Mouse (Mus musculus): ENCODE results near the gene Tk1. TPM values are rescaled to one million over a fixed set of nuclear protein-coding genes. Genes with fewer than 3 reads are reported as not detected.
"Not testable (repeated sequence)": the region's sequence is repeated elsewhere in the genome, so short reads cannot be mapped to it uniquely, and the experiment has no call there.

The Tk1 gene
- total RNA-seq, 2 experiments from 2014 or later = 2.6 to 4.4 TPM

GRCm38 (mm10) chr11:117828149-117828887 lies 2.4 kb upstream of the Tk1 start:
- no peak for DNase-seq (ENCODE audit: extremely low spot score in 1 of 2, low spot score in 2 of 2)
- intact Hi-C loops (cut with DNase I) = loop anchor here (5.0 kb wide), 1 partner anchor 591 kb away; no protein-coding TSS in a partner anchor

DNA sequence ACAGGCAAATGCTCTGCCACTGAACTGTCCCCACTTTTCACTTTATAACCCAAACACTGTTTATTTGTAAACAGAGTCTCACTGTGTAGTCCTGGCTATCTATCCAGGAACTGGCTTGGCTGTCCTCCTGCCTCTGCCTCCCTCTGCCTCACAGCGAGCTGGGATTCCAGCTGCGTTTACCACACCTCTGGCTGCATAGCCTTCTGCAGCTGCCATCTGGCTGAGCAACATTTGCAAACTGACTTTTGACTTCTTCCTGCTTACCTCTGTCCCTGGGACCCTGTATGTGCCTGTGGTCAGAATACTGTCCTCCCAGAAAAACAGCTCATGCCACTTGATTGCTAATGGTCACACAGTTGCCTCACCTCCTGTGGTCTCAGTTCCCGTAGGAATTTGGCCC lies 1.5 kb upstream of the Tk1 start:
- intact Hi-C loops (cut with DNase I) = loop anchor here (5.0 kb wide), 1 partner anchor 590 kb away; no protein-coding TSS in a partner anchor
- DNase-seq (ENCODE audit: extremely low spot score in 1 of 2, low spot score in 2 of 2) = no peak

DNA sequence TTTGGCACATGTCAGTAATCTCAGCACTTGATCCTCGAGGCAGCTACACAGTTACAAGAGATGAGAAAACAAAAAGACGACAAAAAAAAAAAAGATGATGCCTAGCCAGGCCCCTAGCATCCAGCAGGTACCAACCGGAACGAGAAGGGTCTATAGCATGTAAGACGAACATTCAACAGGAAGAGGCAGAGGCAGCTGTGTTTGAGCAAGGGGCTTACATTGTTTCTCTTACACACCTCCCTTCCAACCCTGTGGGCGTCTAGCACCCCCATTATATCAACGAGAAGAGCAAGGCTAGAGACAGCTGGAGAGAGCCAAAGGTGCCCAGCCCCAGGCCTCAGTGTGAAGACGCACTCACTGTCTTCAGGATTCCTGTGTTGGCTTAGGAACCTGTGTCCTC lies 1.0 kb upstream of the Tk1 start:
- DNase-seq (ENCODE audit: extremely low spot score in 1 of 2, low spot score in 2 of 2) = no peak
- intact Hi-C loops (cut with DNase I) = loop anchor here (5.0 kb wide), 1 partner anchor 590 kb away; no protein-coding TSS in a partner anchor

GRCm38 (mm10) chr11:117826164-117826563 lies 272 bp upstream of the Tk1 start:
- intact Hi-C loops (cut with DNase I) = loop anchor here (5.0 kb wide), 1 partner anchor 589 kb away; no protein-coding TSS in a partner anchor

GRCm38 (mm10) chr11:117824060-117824969 lies 1.6 kb downstream of the Tk1 start:
- intact Hi-C loops (cut with DNase I) = loop anchor here (2.0 to 5.0 kb wide), 3 partner anchors 116 to 457 kb away; no protein-coding TSS in a partner anchor

More at GRCm38 (mm10) chr11:117826164-117826563, 272 bp upstream of the Tk1 start:
- DNase-seq (ENCODE audit: extremely low spot score in 1 of 2, low spot score in 2 of 2) = no peak

GRCm38 (mm10) chr11:117823411-117823810 lies 2.5 kb downstream of the Tk1 start:
- intact Hi-C loops (cut with DNase I) = loop anchor here (5.0 kb wide), 1 partner anchor 456 kb away; no protein-coding TSS in a partner anchor
- no peak for DNase-seq (ENCODE audit: extremely low spot score in 1 of 2, low spot score in 2 of 2)

More at GRCm38 (mm10) chr11:117824060-117824969, 1.6 kb downstream of the Tk1 start:
- peak; percentile 76 to 81 for DNase-seq (ENCODE audit: extremely low spot score in 1 of 2, low spot score in 2 of 2)

DNA sequence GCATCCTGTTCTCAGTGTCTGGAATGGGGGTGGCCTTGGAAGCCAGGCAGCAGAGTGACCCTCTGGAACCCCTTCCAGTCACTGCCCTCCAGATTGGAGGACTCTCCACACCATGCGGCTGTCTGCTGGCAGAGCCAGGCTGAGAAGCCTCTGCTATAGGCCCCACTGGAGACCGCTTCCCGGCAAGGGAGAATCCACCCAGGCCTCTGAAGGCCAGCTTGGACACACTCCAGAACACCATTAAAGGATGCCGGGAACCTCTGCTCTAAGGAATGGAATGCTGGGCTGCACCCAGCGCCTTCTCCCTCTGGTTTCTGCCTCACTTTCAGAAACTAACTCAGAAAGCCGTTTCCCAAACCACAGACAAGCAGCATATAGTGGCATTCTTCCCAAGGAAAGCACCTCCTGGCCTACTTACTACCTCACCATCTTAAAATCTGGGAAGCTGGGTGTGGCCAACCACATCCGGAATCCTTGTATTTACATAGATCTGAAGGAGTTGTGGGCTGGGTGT lies 3.1 kb downstream of the Tk1 start:
- DNase-seq (ENCODE audit: extremely low spot score in 1 of 2, low spot score in 2 of 2) = peak in 1 of 2 experiments; percentile 64
- intact Hi-C loops (cut with DNase I) = loop anchor here (5.0 kb wide), 1 partner anchor 455 kb away; no protein-coding TSS in a partner anchor

DNA sequence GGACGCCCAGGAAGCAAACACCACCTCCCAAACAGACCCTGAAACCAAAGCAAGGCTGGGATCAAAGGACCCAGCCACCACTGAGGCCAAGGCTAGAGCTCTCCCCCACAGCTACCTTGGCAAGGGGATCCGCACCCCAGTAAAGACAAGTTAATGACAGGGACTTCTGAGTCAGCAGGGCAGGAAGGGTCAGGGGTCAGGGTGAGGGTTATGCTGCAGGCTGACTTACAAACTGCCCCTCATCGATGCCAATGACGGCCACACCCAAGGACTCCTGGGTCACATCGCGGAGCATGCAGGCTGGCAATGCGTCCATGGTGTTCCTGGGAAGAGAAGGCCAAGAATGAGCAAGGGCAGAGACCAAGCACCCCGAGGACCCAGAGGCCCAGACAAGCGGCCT lies 4.0 kb downstream of the Tk1 start:
- DNase-seq (ENCODE audit: extremely low spot score in 1 of 2, low spot score in 2 of 2) = no peak
- intact Hi-C loops (cut with DNase I) = loop anchor here (5.0 kb wide), 1 partner anchor 455 kb away; no protein-coding TSS in a partner anchor

DNA sequence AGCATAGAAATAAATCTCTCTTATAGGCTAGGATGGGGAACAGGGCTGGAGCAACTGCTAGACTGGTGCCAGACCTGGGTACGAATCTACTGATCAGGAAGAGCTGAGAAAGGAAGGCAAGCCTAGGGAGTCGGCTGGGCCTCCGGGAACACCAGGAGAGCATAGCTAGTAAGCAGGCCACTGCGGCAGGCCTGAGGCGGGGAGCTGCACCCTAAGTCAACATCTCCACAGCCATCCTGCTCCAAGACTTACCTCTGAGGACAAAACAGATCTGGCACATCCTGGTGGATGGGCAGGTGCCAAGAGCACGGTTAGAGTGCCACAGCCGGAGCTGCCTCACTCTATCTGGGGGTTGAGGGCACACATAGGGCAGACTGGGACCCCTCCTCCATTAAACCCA lies 5.7 kb downstream of the Tk1 start:
- no peak for DNase-seq (ENCODE audit: extremely low spot score in 1 of 2, low spot score in 2 of 2)
- intact Hi-C loops (cut with DNase I) = loop anchor here (5.0 kb wide), 1 partner anchor 453 kb away; no protein-coding TSS in a partner anchor

GRCm38 (mm10) chr11:117819095-117819494 lies 6.8 kb downstream of the Tk1 start:
- intact Hi-C loops (cut with DNase I) = no loop called here

DNA sequence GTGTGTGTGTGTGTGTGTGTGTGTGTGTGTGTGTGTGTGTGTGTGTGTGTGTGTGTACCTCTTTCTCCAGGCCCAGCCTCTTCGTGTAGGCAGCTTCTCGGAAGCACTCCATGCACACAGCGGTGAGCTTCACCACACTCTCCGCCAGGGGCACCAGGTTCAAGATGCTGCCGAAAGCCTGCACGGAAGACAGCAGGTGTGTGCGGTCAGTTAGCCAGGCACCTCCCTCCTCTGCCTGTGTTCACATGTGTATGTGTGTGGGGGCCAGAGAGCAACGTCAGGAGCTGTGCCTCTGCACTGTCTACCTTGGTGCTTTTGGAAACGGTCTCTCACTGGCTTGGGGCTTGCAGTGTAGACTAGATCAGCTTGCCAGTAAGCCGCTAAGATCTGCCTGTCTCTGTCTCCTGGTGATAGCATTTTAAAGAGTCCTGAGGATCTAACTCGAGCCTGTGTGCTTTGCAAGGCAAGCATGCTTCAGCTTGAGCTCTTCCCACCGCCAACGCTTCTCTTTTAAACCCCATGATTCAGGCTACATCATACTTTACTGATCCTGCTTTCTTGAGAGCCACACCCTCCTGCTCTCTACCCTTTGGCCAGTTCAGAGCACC lies 9.4 kb downstream of the Tk1 start:
- intact Hi-C loops (cut with DNase I) = no loop called here
- DNase-seq (ENCODE audit: extremely low spot score in 1 of 2, low spot score in 2 of 2) = no peak

More at GRCm38 (mm10) chr11:117819095-117819494, 6.8 kb downstream of the Tk1 start:
- DNase-seq (ENCODE audit: extremely low spot score in 1 of 2, low spot score in 2 of 2) = no peak

- DNase-seq (ENCODE audit: extremely low spot score in 1 of 2, low spot score in 2 of 2); intact Hi-C loops (cut with DNase I): not testable (repeated sequence)
Measured at GRCm38 (mm10) chr11:117815850-117816249, 10.0 kb downstream of the Tk1 start.

DNA sequence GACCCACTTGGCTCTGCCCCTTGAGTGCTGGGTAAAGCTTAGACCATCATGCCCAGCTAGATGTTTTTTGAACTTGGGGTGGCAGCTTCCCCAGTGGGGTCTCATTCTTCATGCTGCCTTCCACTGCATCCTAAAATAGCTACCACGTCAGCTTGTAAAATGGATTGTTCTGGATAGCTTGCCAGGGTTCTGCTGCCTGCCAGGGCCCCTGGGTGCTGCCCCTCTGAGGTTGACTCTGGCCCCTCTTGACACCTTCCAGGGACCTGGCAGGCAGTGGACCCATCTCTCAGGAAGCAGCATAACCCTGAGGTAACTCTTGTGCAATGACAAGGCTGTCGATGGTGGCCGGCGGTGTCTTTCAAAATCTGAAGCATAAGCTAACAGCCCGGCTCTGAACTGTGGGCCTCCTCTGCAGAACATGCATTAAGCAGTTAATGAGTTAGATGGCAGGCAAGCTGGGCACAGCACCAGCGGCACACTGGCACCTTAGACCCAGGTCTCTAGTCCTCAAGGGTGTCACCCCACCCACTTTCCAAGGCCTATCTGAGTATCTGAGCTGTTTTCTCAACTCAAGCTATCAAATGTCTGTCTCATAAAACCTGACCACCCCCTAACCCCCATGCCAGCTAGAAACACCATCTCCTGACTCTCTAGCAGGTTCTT lies 11.1 kb downstream of the Tk1 start:
- intact Hi-C loops (cut with DNase I) = no loop called here
- DNase-seq (ENCODE audit: extremely low spot score in 1 of 2, low spot score in 2 of 2) = no peak

- intact Hi-C loops (cut with DNase I) = no loop called here
Measured at GRCm38 (mm10) chr11:117813867-117814266, 12.0 kb downstream of the Tk1 start.

DNA sequence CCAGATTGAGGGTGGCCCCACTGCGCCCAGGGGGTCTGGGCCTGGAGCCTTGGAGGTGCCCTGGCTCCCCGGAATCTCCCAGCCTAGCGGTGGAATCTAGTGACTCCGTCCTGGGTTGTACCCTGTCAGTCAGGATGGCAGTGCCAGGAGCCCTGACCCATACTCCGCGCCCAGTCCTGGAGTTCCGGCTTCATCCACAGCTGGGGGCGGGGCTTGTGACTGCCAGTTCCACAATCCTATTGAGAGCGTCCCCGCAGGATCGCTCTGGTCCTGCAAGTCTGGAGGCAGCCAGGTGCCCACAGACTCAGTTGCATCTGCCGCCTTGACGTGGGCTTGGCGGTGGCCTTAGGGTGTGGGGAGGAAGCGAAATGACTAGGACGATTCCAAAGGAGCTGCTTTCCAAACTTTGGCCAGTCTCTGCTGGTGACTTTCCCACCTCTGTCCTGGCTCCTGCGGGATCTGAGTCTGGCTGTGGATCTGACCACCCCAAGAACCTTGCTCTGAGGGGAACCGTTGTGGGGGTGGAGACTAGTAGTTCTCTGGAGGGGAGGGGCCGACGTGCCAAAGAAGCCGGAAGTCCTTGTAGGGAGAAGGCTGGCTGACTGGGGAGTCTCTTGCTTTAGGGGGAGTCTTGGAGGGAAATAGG lies 15.4 kb downstream of the Tk1 start:
- DNase-seq (ENCODE audit: extremely low spot score in 1 of 2, low spot score in 2 of 2) = peak in 1 of 2 experiments; percentile 92
- intact Hi-C loops (cut with DNase I) = no loop called here

More at GRCm38 (mm10) chr11:117813867-117814266, 12.0 kb downstream of the Tk1 start:
- DNase-seq (ENCODE audit: extremely low spot score in 1 of 2, low spot score in 2 of 2) = no peak

DNA sequence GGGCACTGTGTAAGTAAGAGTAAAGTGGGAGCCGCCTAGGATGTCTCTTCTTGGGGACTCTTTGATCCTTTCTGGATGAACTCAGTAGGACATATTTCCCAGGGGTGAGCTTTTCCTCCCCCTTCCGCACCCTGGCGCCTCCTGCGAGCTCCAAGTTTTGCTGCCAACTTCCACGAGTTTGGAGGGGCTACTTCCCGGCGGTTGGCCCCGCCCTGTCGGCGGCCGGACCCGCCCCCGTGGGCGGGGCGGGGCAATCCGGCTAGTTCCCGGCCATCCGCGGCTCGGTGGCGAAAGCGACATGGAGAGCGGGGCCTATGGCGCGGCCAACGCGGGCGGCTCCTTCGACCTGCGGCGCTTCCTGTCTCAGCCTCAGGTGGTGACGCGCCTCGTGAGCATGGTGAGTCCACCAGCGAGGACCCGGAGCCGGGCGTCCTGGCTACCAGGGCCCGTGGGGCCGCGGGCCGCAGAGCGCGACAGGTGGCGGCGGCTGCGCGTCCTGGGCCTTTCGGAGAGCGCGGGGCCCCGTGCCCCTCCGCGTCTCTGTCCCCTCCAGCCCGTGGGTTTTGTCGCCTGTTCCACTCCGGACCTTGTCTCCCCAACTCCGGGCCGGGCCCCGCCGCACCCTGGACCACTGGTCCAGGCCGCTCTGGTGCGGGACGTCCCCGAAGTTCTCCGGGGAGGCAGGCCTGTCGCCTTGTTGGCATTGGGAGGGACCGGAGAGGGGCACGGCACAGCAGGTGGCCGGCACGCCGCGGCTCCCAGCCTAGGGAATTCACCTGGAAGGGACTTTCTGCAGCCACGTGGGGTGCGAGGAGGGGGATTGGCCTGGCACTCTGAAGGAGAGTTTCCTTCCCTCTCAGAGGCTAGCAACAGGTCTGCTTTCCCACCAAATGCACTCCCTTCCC lies 16.2 kb downstream of the Tk1 start, which contains the start of the genes Gm20708 and Syngr2:
Gm20708 (plus strand) TSS at position 262 of the 905 bp plus-strand sequence.
Syngr2 (plus strand) TSS at position 262 of the 905 bp plus-strand sequence.
- peak in 1 of 2 experiments; percentile 83 for DNase-seq (ENCODE audit: extremely low spot score in 1 of 2, low spot score in 2 of 2)
- intact Hi-C loops (cut with DNase I) = no loop called here
